Mouse (Mus musculus): ENCODE results near the gene Ccdc187.

Gene Ccdc187

GRCm38 (mm10) chr2:26207559-26207958 is 86.8 kb downstream of the Ccdc187 start:
- no peak for DNase-seq

GRCm38 (mm10) chr2:26205761-26206160 is 88.6 kb downstream of the Ccdc187 start:
- DNase-seq, result no peak

GRCm38 (mm10) chr2:26205126-26205525 is 89.2 kb downstream of the Ccdc187 start:
- no peak for DNase-seq

- peak; percentile 19 for DNase-seq
Observed at GRCm38 (mm10) chr2:26202849-26203475, 91.4 kb downstream of the Ccdc187 start.

GRCm38 (mm10) chr2:26201926-26202848 is 92.2 kb downstream of the Ccdc187 start:
- no peak for DNase-seq

- DNase-seq, result no peak
Observed at GRCm38 (mm10) chr2:26198488-26198887, 95.9 kb downstream of the Ccdc187 start.

GRCm38 (mm10) chr2:26194552-26195339 is 99.6 kb downstream of the Ccdc187 start:
- DNase-seq, result no peak

All from right cerebral cortex, adult 18-20 months (tissue).